Mouse (Mus musculus) kidney, postnatal 4 days (tissue): ENCODE data around the gene Arhgef7.

ENCODE experiments used
- DNase-seq, 2 experiments: peaks; one replicate each; pipeline ENCODE4 v3.0.0; 2021; ENCODE audit warnings: mixed read lengths in 2 of 2

The Arhgef7 gene

GRCm38 (mm10) chr8:11727273-11727650 lies 259 bp upstream of the Arhgef7 start:
- no peak for DNase-seq

DNA sequence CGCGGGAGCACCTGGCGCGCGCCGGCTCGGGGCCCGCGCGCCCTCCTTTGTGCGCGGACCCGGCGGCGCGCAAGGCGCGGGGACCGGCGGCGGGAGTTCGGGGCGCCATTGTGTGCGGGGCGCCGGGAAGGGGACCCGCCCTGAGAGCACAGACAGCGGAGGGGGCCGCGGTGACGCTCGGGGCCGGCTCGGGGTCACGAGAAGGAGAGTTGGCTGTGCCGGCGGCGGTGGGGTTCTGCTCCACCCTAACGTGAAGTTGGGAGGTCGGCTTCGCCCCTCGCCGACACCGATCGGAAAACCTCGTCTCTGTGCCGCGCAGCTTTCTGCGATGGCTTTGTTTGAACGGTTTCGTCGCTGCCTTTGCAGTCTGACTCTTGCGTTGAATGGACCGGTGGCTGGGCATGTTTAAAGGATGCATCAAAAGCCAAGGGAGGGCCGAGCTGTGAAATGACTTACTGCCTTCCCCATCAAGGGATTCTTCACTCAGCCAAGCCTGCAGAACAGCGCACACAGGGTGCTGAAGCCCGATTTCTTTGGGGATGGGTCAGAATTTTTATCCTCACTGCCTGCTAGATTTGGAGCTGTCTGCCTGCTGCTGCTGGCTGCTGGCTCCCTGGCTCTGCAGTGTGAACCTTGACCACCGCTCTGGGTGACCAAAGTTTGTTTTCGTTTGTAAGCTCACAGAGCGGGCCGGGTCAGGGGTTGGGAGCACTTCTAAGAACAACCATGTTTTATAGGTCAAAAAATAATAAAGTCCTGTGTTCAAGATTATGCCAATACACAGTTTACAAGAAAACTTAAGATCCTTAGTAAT lies 1.2 kb downstream of the Arhgef7 start:
- peak; percentile 37 to 63 for DNase-seq

- peak in 1 of 2 experiments; percentile 27 for DNase-seq
These were observed 2.9 kb downstream of the Arhgef7 start for GRCm38 (mm10) chr8:11730271-11730940.

DNA sequence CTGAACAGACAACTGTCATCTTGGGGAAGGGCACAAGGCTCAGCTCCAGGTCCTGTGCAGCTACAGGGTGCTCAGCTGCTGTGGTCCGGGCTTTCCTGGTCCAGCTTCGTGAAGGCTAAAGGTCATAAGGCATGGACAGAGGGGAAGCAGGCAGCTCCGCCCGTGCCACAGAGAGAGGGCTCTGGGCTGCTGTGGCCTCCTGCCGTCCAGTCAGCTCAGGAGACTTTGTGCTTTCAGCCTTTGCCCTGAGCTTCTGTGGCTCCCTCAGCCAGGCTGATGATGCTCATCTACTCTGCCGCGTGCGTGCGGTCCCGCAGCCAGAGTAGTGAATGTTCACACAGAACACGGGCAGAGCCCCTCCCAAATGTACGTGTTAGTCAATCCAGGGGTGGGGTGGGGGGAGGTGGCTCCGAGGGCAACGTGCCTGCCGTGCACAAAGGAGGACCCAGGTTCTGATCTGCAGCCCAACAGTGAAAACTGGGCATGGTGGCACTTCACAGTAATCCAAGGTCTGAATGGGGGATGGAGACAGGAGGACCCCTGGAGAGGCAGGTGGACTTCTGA lies 8.2 kb downstream of the Arhgef7 start:
- peak in 1 of 2 experiments; percentile 50 for DNase-seq

DNA sequence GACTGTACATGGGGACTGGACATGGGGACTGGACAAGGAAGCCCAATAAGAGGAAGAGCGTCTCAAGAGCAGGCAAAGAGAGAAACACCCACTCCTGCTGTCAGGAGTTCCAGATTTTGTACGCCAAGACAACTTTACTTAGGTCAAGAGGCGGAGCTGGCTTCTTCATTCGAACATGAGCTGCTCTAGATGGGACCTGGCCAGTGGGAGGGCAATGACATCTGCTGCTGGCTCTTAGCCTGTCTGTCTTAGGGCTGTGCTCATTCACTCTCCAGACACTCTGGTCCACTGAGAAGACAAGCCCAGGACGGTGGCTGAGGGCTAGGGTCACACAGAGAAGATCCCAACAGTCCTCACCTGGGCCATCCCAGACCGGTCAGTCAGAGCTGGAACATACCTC lies 9.6 kb downstream of the Arhgef7 start:
- no peak for DNase-seq

DNA sequence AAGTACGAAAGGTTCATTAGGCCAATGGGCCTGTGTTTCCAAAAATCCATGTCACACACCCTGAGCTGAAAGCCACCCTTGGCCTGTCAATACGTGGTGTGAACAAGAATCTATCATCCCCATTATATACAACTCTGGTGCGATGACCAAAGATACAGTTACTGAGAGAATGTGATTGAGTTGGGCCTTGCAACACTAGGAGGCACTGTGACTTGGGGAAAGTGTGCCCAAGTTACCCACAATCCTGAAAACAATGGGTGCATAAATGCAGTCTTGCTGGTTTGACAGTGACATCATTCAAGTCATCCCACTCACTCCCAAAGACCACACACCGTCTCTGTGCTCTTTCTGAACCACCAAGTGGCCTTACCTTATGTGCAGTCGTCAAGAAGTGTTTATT lies 11.6 kb downstream of the Arhgef7 start:
- no peak for DNase-seq

DNA sequence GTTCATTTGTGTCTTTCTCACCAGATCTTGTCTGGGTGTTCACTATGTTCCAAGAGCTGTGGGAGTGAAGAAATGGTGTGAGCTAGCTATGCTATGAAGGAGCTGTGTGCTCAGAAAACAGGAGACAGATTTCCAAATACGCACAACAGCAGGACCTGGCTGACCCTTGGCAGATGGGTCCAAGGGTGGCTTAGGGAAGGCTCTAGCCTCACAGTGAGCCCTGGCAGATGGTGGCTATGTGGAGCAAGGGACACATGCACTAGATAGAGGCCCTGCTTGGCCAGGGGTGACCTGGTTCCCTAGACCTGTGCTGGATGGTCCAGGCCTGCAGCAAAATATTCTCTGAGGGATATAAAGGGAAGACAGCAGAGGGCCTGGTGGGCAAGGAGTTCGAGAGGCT lies 13.3 kb downstream of the Arhgef7 start:
- no peak for DNase-seq

- peak; percentile 39 to 54 for DNase-seq
These were observed 16.1 kb downstream of the Arhgef7 start for GRCm38 (mm10) chr8:11743580-11743979.

DNA sequence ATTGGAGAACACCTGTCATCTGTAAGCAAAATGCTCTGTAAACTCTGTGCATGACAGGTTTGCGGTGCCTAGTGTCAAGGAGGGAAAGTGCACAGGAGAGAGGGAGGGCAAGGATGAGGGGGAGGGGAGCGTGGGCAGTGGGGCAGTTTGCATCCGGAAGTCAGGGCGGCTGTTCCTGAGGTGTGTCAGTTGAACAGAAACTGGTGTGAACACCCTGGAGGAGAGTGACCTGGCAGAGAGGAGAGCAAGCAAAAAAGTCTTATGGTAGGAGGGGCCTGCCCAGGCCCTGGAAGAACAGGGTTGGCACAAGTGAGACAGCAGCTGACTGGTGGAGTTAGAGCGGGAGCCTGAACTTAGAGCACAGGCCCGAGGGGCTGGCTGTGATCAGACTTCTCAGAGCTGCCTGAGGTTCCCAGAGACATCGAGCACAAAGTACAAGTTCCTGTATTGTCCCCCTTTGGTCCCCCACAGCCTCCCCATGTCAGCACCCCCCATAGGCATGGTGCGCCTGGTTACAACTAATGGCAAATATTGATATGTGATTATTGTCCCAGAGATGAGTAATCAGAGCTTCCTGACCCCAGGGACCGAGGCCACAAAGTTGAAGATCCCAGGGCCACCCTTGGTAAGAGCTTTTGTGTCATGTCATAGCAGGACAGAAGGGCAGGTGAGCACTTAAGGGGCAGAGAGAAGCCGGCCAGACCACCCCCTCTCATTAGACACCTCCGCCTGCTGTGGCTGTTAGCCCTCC lies 19.5 kb downstream of the Arhgef7 start:
- peak; percentile 31 to 62 for DNase-seq

DNA sequence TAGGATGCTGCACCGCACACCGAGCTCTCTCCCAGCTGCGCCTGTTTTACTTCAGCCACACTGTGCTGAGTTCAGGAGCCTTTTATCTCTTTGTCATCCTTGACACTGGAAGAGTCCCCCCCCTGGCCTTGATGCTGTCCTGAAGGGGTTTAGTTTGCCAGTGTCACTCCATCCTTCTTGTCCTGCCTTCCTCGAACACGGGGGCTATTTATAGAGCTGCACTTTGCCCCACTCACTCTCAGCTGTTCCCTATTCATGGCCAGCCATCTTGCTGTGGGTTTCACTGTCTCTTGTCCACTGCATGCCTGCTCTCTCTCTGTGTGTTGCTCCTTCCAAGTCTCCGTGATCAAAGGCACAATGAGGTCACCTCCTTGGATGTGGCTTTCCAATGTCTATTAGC lies 22.0 kb downstream of the Arhgef7 start:
- no peak for DNase-seq

DNA sequence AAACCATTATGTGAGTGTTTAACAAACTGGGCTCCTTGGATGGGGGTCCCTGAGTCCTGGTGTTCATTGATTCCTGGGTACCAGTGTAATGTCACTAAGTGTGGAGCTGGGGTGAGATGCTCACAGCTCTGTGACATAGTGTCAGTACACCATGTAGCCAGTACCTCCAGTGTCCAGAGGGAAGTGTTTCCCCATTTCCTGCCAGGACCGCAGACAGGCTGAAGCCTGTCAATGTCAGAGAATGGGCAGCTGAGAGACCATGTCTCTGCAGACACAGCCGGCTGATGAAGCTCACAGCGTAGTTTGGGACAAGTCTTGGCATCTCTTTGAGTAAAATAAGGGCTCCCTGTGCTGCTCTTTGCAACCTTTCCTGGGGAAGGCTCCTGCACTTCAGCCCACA lies 24.8 kb downstream of the Arhgef7 start:
- no peak for DNase-seq

- no peak for DNase-seq
These were observed 25.8 kb downstream of the Arhgef7 start for GRCm38 (mm10) chr8:11753155-11753941.

DNA sequence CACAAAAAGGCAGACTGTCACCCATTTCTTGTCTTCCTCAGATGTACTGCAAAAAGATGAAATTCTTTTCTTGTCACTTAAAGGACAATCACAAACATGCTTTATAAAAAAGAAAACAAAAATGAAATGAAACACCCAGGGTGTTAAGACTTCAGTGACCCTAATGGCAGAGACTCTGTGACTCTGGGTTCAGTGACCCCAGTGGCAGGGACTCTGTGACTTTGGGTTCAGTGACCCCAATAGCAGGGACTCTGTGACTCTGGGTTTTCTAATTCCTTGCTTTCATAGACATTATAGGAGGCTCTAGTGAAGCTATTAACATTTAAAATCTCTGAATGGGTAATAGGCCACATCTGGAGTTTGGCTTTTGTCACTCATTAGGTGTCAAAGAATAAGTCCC lies 27.2 kb downstream of the Arhgef7 start:
- no peak for DNase-seq

- peak; percentile 71 to 80 for DNase-seq
These were observed 28.4 kb downstream of the Arhgef7 start for GRCm38 (mm10) chr8:11755873-11756272.

DNA sequence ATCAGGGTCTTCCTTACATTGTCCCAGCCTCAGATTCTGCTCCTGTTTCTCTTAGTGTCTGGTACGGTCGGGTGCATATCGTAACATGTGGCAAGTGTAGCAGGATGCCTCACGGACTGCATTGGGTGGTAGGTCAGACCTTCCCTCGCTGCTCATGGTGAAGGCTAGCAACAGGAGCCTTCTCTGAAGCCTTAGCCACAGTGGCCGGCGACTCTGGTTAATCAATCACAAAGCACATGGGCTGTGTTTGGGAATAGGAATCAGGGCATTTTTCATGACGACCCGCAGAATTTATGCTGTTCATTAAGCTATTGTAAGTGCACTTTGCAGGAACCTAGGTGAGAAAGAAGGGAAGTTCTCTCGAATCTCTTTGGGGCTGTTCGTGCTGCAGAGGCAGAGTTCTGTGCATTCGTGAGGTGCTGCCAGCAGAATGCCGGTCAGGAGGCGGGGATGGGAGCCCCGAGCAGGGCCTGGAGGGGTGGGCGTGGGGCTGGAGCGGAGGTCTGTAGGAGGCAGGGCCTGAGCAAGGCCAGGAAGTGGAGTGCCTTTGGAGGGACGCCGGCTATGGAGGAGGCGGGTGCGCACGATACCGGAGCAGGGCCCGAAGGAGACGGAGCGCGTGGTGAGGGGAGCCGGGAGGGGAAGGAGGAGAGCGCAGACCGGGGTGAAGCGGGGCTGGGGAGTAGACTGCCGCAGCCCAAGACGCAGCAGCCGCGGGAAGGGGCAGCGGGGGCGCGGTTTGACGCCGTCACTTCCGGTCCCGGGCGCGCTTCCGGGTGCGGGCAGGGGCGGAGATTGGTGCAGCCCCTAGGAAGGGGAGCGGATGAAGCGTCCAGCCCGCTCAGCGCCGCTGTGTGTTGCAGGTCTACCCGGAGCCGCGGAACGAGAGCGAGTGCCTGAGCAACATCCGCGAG lies 30.3 kb downstream of the Arhgef7 start:
- DNase-seq = peak; percentile 95

- peak; percentile 26 to 43 for DNase-seq
These were observed 31.2 kb downstream of the Arhgef7 start for GRCm38 (mm10) chr8:11758482-11759281.

DNA sequence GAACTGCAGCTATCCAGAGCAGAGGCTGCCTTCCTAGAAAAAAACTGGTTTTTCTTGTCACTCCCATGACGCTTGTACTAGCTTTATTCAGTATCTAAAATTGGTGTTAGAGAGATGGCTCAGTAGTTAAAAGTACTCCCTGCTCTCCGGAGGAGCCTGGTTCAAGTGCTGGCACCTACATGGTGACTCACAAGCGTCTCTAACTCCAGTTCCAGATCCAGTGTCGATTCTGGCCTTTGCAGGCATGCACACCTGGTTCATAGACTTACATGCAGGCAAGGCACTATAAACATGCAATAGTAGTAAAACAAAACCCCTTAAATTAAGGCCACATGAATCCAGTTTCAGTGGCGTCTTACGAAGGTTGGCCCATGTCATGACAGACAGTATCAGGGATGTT lies 34.0 kb downstream of the Arhgef7 start:
- DNase-seq = no peak

GRCm38 (mm10) chr8:11762048-11762447 lies 34.5 kb downstream of the Arhgef7 start:
- DNase-seq = no peak

DNA sequence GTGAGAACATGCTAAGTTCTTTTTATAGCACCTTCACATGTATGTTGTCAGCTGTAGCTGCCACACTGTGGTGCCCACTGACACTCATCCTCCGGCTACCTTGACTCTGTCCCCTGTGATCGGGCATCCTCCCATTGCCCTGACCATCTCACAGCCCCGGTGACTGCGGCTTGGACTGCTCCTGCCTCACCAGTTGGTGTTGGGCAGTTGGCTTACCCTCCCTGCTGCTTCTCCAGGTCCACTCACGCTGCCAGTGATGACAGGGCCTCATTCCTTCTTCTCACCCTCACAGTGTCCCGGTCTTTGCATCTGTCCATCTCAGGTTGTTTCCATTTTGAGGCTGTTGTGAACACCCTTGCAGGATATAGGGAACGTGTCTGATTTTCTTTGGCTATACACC lies 35.3 kb downstream of the Arhgef7 start:
- DNase-seq = no peak

DNA sequence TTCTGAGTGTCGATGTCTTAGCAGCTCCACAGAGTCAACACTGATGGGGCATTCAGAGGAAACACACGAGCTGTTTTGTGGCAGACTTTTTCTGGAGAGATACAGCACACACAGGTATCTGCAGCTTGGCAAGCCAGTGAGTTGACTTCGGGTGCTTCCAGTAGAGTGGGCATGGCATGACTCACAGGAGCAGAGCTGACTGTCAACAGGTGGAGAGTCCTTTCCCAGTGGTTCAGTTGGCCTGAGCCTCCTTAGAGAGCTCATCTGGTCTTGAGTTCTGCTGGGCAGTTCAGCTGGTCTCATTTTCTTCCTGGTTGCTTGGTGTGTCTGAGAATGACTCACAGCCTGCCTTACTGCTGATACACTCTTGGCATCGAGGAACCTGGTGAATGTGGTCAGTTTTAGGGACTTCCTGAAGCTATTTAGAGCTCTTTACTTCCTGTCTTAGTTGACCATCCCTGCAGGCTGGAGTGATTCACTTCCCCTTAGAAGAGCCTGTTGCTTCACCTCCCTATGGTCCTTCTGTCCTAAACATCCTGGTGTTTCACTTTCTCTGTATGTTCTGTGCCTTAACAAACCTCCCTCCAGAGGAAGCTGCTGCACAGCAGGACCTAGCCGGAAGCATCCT lies 39.8 kb downstream of the Arhgef7 start:
- no peak for DNase-seq
